Mouse (Mus musculus) layer of hippocampus, postnatal 10 days (tissue): ENCODE data around the gene Eif4e1b. TPM values are rescaled to one million over a fixed set of nuclear protein-coding genes. Genes with fewer than 3 reads are reported as not detected.

Source experiments
- total RNA-seq, 2 experiments: library from RNA; stranded (reverse); gene quantifications; 2 replicates each; pipeline ENCODE4 v1.2.3; 2021

The Eif4e1b gene
- total RNA-seq, 2 experiments from 2014 or later = not detected

Other genes with a start within 250 kb of the Eif4e1b start
- gene 4833439L19Rik, start 218.6 kb upstream of the Eif4e1b start, total RNA-seq = 100 to 1,000 TPM; 165 to 183 TPM
- 10 to 100 TPM; 49.6 to 49.9 TPM for gene Arl10, start 209.0 kb upstream of the Eif4e1b start, total RNA-seq
- 10 to 100 TPM; 34.2 to 36.6 TPM for gene Nop16, start 193.9 kb upstream of the Eif4e1b start, total RNA-seq
- gene Higd2a, start 193.8 kb upstream of the Eif4e1b start, total RNA-seq = 100 to 1,000 TPM; 168 to 177 TPM
- gene Cltb, start 172.7 kb upstream of the Eif4e1b start, total RNA-seq = 100 to 1,000 TPM; 308 to 332 TPM
- 10 to 100 TPM; 48.3 to 52.7 TPM for gene Faf2, start 162.2 kb upstream of the Eif4e1b start, total RNA-seq
- 100 to 1,000 TPM in 1 of 2 experiments, 10 to 100 TPM in 1; 95.0 to 114 TPM for gene Rnf44, start 90.1 kb upstream of the Eif4e1b start, total RNA-seq
- gene Cdhr2, start 82.5 kb upstream of the Eif4e1b start, total RNA-seq = under 1 TPM; 0.16 to 0.20 TPM
- gene Gprin1, start 34.1 kb upstream of the Eif4e1b start, total RNA-seq = 100 to 1,000 TPM; 204 TPM
- gene Sncb, start 17.4 kb upstream of the Eif4e1b start, total RNA-seq = 100 to 1,000 TPM; 503 to 525 TPM
- gene Tspan17, start 5.4 kb downstream of the Eif4e1b start, total RNA-seq = 10 to 100 TPM; 85.6 to 92.1 TPM
- 10 to 100 TPM; 89.8 to 92.8 TPM for gene Unc5a, start 165.4 kb downstream of the Eif4e1b start, total RNA-seq
- 1 to 10 TPM; 1.7 to 2.6 TPM for gene Hk3, start 237.4 kb downstream of the Eif4e1b start, total RNA-seq